Mouse (Mus musculus) limb, embryonic 14.5 days (tissue): ENCODE data around the gene Rgs14. TPM values are rescaled to one million over a fixed set of nuclear protein-coding genes. Genes with fewer than 3 reads are reported as not detected.

Source experiments
- ATAC-seq: fragments of 200-750 bp; cut with Nextera tagmentation; 2 replicates; pipeline ENCODE4 v1.8.0; 2017; ENCODE audit warnings: low read depth, moderate number of reproducible peaks, moderate TSS enrichment; ENCODE audit not compliant: low FRiP score
- DNase-seq: peaks from one replicate; pipeline ENCODE4 v3.0.0-alpha.2; 2015; ENCODE audit warnings: low spot score
- H3K27ac ChIP-seq: fragments of 300-500 bp; sonication (generic); replicated peaks from 2 replicates; pipeline ENCODE4 v1.5.1; 2014; ENCODE audit warnings: low read depth, mild to moderate bottlenecking, low read length, moderate library complexity, mixed read lengths
- H3K27me3 ChIP-seq: fragments of 300-500 bp; sonication (generic); 2 replicates; pipeline ENCODE4 v1.6.1; 2014; ENCODE audit warnings: low read length, mixed read lengths; ENCODE audit not compliant: control insufficient read depth, insufficient read depth
- H3K36me3 ChIP-seq: fragments of 300-500 bp; sonication (generic); 2 replicates; pipeline ENCODE4 v1.6.1; 2014; ENCODE audit warnings: mild to moderate bottlenecking, low read length, moderate library complexity, mixed read lengths; ENCODE audit not compliant: control insufficient read depth, insufficient read depth
- H3K4me1 ChIP-seq: fragments of 300-500 bp; sonication (generic); 2 replicates; pipeline ENCODE4 v1.6.1; 2014; ENCODE audit warnings: antibody characterized with exemption, low read length, mixed read lengths; ENCODE audit not compliant: control insufficient read depth, insufficient read depth
- H3K4me2 ChIP-seq: fragments of 300-500 bp; sonication (generic); replicated peaks from 2 replicates; pipeline ENCODE4 v1.6.1; 2014; ENCODE audit warnings: low read depth, mild to moderate bottlenecking, low read length, moderate library complexity; ENCODE audit not compliant: severe bottlenecking
- H3K4me3 ChIP-seq: fragments of 300-500 bp; sonication (generic); replicated peaks from 2 replicates; pipeline ENCODE4 v1.5.1; 2014; ENCODE audit warnings: low read length
- H3K9ac ChIP-seq: fragments of 300-500 bp; sonication (generic); 2 replicates; pipeline ENCODE4 v1.6.1; 2014; ENCODE audit warnings: mild to moderate bottlenecking, low read depth, low read length, moderate library complexity; ENCODE audit not compliant: severe bottlenecking
- H3K9me3 ChIP-seq: fragments of 300-500 bp; sonication (generic); 2 replicates; pipeline ENCODE4 v1.6.1; 2016; ENCODE audit warnings: low read length; ENCODE audit not compliant: control insufficient read depth
- POLR2A ChIP-seq: fragments of 200-500 bp; IDR thresholded peaks from 2 replicates; pipeline ENCODE4 v1.8.0; 2012; ENCODE audit warnings: inconsistent platforms, mild to moderate bottlenecking, moderate library complexity, borderline replicate concordance; ENCODE audit not compliant: insufficient read depth, insufficient read length; ENCODE audit errors: extremely low read depth
- WGBS: fragments of 180-500 bp; shearing (Covaris S2); extraction: QIAGEN DNeasy Blood & Tissue Kit; methylation state at CpG from one replicate; pipeline ENCODE4 v1.1.7; 2014; 5-methylcytosine and 5-hydroxymethylcytosine counted together
- polyA plus RNA-seq, 2 experiments: library from polyadenylated mRNA; depleted of rRNA in 1 of 2; stranded (reverse) in 1 of 2; unstranded in 1 of 2; fragments of >200 nt; fragmentation: Nextera tagmentation in 1 of 2; extraction: Ambion mirVana in 1 of 2; gene quantifications; 2 replicates each; pipeline versions ENCODE4 v1.2.1 to v1.2.3; 2012 to 2014

Rgs14 gene
- polyA plus RNA-seq, 2 experiments, result 1.8 to 2.4 TPM

DNA sequence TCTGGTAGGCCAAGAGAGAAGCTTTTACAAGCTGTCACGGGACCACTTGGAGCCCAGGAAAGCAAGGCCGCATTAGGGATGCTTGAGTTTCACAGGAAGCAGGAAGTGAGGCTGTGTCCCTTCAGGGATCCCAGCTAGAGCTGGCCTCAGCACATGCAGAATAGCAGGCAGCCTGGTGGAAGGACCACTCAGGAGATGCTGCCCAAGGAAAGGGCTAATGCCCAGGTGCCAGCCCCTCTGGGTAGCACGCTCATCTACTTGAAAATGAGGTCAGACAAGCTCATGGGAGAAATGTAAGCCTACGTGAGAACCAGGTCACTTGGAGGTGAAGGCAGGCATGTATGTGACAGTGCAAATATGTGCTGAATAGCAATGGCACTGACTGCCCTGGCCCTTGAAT is 42.4 kb upstream of the Rgs14 start:
- DNase-seq (no peak), ATAC-seq (no peak)
- Histone ChIP-seq H3K9ac (no peak overlapping the region), H3K36me3 (peaks cover 33% of the 10 kb centered on the region), H3K27me3 (no peaks in the 10 kb centered on the region), H3K9me3 (no peaks in the 10 kb centered on the region), H3K4me1 (peaks cover 36% of the 10 kb centered on the region), H3K4me3 (no peak overlapping the region), H3K4me2 (no peak overlapping the region), H3K27ac (no peak overlapping the region)
- whole genome bisulfite sequencing, result 50% methylated on average over 4 of the region's 4 CpGs
- TF ChIP-seq POLR2A, result no peak

GRCm38 (mm10) chr13:55327633-55328032 is 41.9 kb upstream of the Rgs14 start:
- Histone ChIP-seq H3K9ac (no peak overlapping the region; the same call in 1 of the 2 replicates), H3K4me2 (peak overlapping the region; percentile 91), H3K4me1 (peaks cover 36% of the 10 kb centered on the region), H3K36me3 (peaks cover 33% of the 10 kb centered on the region), H3K27me3 (no peaks in the 10 kb centered on the region), H3K4me3 (peak overlapping the region; percentile 77; the same call in 1 of the 2 replicates), H3K9me3 (no peaks in the 10 kb centered on the region), H3K27ac (no peak overlapping the region)
- no peak for TF ChIP-seq POLR2A
- 49% methylated on average over 8 of the region's 8 CpGs for WGBS
- DNase-seq, result peak; percentile 77
- no peak for ATAC-seq

- no peak for ATAC-seq
- 80% methylated on average over 6 of the region's 6 CpGs for WGBS
- Histone ChIP-seq H3K27ac (no peak overlapping the region), H3K4me3 (peak overlapping the region; percentile 77), H3K9me3 (no peaks in the 10 kb centered on the region), H3K9ac (peak overlapping the region; percentile 65), H3K36me3 (peaks cover 29% of the 10 kb centered on the region), H3K4me1 (peaks cover 31% of the 10 kb centered on the region), H3K27me3 (no peaks in the 10 kb centered on the region), H3K4me2 (peak overlapping the region; percentile 91)
- DNase-seq, result no peak
- TF ChIP-seq POLR2A, result no peak
These were observed 41.4 kb upstream of the Rgs14 start for GRCm38 (mm10) chr13:55328171-55328570.

GRCm38 (mm10) chr13:55328641-55329040 is 40.9 kb upstream of the Rgs14 start:
- Histone ChIP-seq H3K9me3 (no peaks in the 10 kb centered on the region), H3K9ac (peak overlapping the region; percentile 65), H3K4me1 (peaks cover 27% of the 10 kb centered on the region), H3K27ac (no peak overlapping the region), H3K36me3 (peaks cover 24% of the 10 kb centered on the region), H3K4me3 (peak overlapping the region; percentile 77), H3K4me2 (peak overlapping the region; percentile 91), H3K27me3 (no peaks in the 10 kb centered on the region)
- DNase-seq (no peak), ATAC-seq (no peak)
- WGBS, result 82% methylated on average over 4 of the region's 4 CpGs
- no peak for TF ChIP-seq POLR2A

- under 1% methylated on average over 27 of the region's 29 CpGs for WGBS
- peak; percentile 38 for DNase-seq
- ATAC-seq, result peak; percentile 39; the same call in 1 of the 2 replicates
- H3K27ac ChIP-seq, result 0 out of 2 replicates have a peak overlapping the region, but pooled peaks have one; percentile 62
- TF ChIP-seq POLR2A, result no peak
- peak overlapping the region; percentile 77 for H3K4me3 ChIP-seq
- H3K4me2 ChIP-seq, result peak overlapping the region; percentile 91
- no peaks in the 10 kb centered on the region for H3K9me3 ChIP-seq
- no peaks in the 10 kb centered on the region for H3K27me3 ChIP-seq
- peak overlapping the region; percentile 65 for H3K9ac ChIP-seq
- peaks cover 27% of the 10 kb centered on the region for H3K4me1 ChIP-seq
- H3K36me3 ChIP-seq, result peaks cover 19% of the 10 kb centered on the region
These were observed 40.3 kb upstream of the Rgs14 start for GRCm38 (mm10) chr13:55329109-55329682.
